Mouse (Mus musculus) neural tube, embryonic 12.5 days (tissue): ENCODE results near the gene Clrn2. TPM values are rescaled to one million over a fixed set of nuclear protein-coding genes. Genes with fewer than 3 reads are reported as not detected.

Experiments
- ATAC-seq: fragments of 200-750 bp; cut with Nextera tagmentation; 2 replicates; pipeline ENCODE4 v1.8.0; 2017; ENCODE audit warnings: low read depth, mild to moderate bottlenecking, moderate TSS enrichment, moderate library complexity; ENCODE audit not compliant: low FRiP score
- H3K27ac ChIP-seq: fragments of 300-500 bp; sonication (generic); 2 replicates; pipeline ENCODE4 v1.5.1; 2016
- H3K27me3 ChIP-seq: fragments of 300-500 bp; sonication (generic); replicated peaks from 2 replicates; pipeline ENCODE4 v1.6.1; 2016; ENCODE audit warnings: mild to moderate bottlenecking
- H3K36me3 ChIP-seq: fragments of 300-500 bp; sonication (generic); 2 replicates; pipeline ENCODE4 v1.6.1; 2016; ENCODE audit warnings: mild to moderate bottlenecking
- H3K4me1 ChIP-seq: fragments of 300-500 bp; sonication (generic); 2 replicates; pipeline ENCODE4 v1.6.1; 2016
- H3K4me2 ChIP-seq: fragments of 300-500 bp; sonication (generic); replicated peaks from 2 replicates; pipeline ENCODE4 v1.6.1; 2016; ENCODE audit warnings: mild to moderate bottlenecking
- H3K4me3 ChIP-seq: fragments of 300-500 bp; sonication (generic); 2 replicates; pipeline ENCODE4 v1.5.1; 2016
- H3K9ac ChIP-seq: fragments of 300-500 bp; sonication (generic); 2 replicates; pipeline ENCODE4 v1.6.1; 2016; ENCODE audit warnings: mild to moderate bottlenecking
- H3K9me3 ChIP-seq: fragments of 300-500 bp; sonication (generic); 2 replicates; pipeline ENCODE4 v1.6.1; 2016; ENCODE audit warnings: mild to moderate bottlenecking
- WGBS: fragments of 180-500 bp; shearing (Covaris S2); methylation state at CpG from one replicate; pipeline ENCODE4 v1.1.7; 2016; 5-methylcytosine and 5-hydroxymethylcytosine counted together
- polyA plus RNA-seq: library from polyadenylated mRNA; unstranded; fragments of >200 nt; fragmentation: Nextera tagmentation; extraction: Ambion mirVana; gene quantifications from 2 replicates; pipeline ENCODE4 v1.2.1, GENCODE M21; 2016

The Clrn2 gene
- polyA plus RNA-seq, 1 experiment from 2014 or later: not detected

DNA sequence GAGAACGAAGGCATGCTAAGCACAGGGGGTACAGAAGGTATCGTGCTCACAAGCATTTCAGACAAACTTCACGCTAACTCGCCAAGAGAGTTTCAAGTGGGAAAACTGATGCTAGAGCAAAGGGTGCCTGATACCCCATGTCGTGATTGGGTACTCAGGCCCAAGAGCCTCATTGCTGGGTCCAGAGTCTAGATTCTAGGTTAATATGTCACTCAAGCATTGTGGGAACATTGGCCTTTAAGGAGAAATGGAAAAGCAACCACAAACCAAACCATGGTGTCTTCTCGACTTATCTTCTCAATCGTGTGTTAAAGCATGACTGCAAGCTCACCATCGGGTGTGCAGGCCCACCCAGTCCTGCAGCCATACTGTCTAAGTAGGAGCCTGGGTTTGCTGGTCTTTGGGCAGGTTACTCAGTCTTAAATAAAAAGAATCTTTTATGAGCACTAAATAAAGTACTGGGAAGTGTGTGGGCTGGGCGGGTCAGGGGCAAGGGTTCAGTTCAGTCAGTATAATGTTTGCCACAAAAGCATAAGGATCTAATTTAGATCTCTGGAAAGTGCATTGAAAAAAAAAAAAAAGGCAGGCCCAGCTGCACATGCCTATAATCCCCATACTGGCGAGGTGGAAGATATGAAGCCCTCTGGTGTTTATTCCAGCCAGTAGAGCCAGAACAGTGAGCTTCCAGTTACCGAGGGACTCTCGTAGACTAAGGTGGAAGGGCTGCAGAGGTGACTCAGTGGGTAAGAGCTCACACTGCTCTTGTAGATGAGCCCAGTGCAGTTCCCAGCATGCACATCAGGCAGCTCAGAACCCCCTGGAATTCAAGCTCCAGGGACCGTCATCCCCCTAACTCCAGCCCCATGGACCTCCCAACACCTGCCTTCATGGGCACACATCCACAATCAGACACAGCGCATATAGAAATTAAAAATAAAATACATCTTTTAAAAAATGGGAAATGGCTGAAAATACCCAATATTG is 17.3 kb upstream of the Clrn2 start:
- Histone ChIP-seq H3K27me3 (no peaks in the 10 kb centered on the region), H3K9me3 (no peaks in the 10 kb centered on the region), H3K4me3 (no peak overlapping the region), H3K27ac (no peak overlapping the region), H3K36me3 (peaks cover 21% of the 10 kb centered on the region), H3K9ac (no peak overlapping the region), H3K4me1 (no peaks in the 10 kb centered on the region), H3K4me2 (no peak overlapping the region)
- 92% methylated on average over 14 of the region's 14 CpGs for WGBS
- no peak for ATAC-seq

DNA sequence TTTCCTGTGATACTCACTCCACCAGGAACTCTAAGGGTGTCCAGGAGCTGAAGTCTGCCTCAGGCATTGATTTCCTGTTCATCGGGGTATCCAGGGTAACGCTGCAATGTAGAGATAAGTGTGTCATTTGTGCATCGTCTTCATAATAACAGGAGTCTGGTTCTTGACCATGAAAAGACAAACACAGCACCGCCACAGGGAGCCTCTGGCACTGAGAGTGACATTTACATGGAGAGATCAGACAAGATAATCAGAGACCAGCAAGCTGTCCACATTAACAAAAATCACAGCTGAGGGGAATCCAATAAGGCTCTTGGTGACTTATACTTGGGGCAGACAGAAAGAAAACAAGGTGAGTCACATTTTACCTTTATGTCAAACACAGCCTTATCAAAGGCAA is 15.7 kb upstream of the Clrn2 start:
- Histone ChIP-seq H3K4me3 (no peak overlapping the region), H3K4me2 (no peak overlapping the region), H3K9ac (no peak overlapping the region), H3K27me3 (no peaks in the 10 kb centered on the region), H3K36me3 (peaks cover 21% of the 10 kb centered on the region), H3K4me1 (no peaks in the 10 kb centered on the region), H3K27ac (no peak overlapping the region), H3K9me3 (no peaks in the 10 kb centered on the region)
- 82% methylated on average over 4 of the region's 4 CpGs for WGBS
- no peak for ATAC-seq

DNA sequence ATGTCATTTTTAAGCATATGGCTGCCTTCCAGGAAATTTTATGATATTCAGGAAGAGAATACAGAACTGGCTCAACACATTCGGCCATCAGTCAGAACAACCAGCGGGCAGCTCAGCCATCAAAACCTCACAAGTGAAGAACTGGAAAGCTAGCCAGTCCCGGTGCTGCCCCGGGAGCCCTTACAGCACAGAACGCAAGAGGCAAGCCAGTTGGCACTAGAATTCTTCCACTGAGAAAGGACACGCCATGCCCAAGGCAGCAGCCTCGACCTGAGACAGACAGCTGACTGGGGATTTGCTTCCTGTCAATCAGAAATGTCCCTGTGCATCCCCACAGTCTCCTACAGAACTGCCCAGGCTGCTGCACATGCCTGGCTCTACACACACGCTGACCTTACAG is 15.2 kb upstream of the Clrn2 start:
- H3K9ac ChIP-seq: no peak overlapping the region
- peaks cover 21% of the 10 kb centered on the region for H3K36me3 ChIP-seq
- H3K9me3 ChIP-seq: no peaks in the 10 kb centered on the region
- ATAC-seq: no peak
- 93% methylated on average over 8 of the region's 8 CpGs for WGBS
- no peak overlapping the region for H3K4me2 ChIP-seq
- no peak overlapping the region for H3K27ac ChIP-seq
- no peaks in the 10 kb centered on the region for H3K4me1 ChIP-seq
- H3K27me3 ChIP-seq: no peaks in the 10 kb centered on the region
- H3K4me3 ChIP-seq: no peak overlapping the region

DNA sequence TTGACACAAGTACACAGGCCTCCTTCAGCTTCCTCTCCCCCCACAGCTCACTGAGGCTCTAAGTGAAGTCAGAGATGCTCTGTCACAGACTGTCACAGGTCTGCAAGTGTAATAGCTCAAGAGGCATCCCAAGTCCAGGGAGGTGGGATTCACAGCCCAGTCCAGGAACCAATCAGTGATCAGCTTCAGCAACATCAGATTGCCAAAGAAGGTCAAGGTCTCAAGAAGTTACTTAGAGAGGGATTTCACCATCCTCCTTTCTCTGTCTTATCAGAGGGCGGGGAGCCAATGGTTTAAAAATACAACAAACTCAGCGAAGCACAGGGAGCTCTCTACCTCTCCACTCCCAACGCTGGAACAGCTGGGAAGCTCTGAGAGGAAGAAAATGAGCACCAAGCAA is 12.4 kb upstream of the Clrn2 start:
- H3K4me2 ChIP-seq: no peak overlapping the region
- H3K27me3 ChIP-seq: no peaks in the 10 kb centered on the region
- no peak overlapping the region for H3K9ac ChIP-seq
- 89% methylated on average over 3 of the region's 3 CpGs for WGBS
- H3K4me3 ChIP-seq: no peak overlapping the region
- no peak for ATAC-seq
- no peak overlapping the region for H3K27ac ChIP-seq
- H3K36me3 ChIP-seq: peaks cover 17% of the 10 kb centered on the region
- H3K9me3 ChIP-seq: no peaks in the 10 kb centered on the region
- no peaks in the 10 kb centered on the region for H3K4me1 ChIP-seq

DNA sequence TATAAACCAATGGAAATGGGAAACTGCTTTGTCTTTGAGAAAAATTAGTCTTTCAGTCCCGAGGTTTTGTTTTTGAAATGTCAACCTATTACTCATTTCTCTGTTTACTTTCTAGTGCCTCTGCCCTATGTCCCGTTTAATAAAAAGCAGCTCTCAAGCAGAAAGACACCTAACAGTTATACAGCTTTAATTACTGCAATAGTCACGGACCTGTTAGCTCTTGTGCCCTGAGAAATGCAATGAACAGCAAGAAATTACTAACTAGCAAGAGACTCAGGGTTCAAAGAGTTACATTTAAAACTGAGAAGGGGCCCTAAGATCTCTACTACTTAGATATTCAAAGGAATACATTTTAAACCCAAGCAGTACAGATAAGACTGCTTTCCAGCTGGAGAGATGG is 11.8 kb upstream of the Clrn2 start:
- no peak overlapping the region for H3K4me2 ChIP-seq
- no peak overlapping the region for H3K27ac ChIP-seq
- no peaks in the 10 kb centered on the region for H3K4me1 ChIP-seq
- no peak for ATAC-seq
- no peak overlapping the region for H3K9ac ChIP-seq
- peaks cover 17% of the 10 kb centered on the region for H3K36me3 ChIP-seq
- WGBS: 88% methylated on average over 3 of the region's 3 CpGs
- no peak overlapping the region for H3K4me3 ChIP-seq
- no peaks in the 10 kb centered on the region for H3K9me3 ChIP-seq
- H3K27me3 ChIP-seq: no peaks in the 10 kb centered on the region

DNA sequence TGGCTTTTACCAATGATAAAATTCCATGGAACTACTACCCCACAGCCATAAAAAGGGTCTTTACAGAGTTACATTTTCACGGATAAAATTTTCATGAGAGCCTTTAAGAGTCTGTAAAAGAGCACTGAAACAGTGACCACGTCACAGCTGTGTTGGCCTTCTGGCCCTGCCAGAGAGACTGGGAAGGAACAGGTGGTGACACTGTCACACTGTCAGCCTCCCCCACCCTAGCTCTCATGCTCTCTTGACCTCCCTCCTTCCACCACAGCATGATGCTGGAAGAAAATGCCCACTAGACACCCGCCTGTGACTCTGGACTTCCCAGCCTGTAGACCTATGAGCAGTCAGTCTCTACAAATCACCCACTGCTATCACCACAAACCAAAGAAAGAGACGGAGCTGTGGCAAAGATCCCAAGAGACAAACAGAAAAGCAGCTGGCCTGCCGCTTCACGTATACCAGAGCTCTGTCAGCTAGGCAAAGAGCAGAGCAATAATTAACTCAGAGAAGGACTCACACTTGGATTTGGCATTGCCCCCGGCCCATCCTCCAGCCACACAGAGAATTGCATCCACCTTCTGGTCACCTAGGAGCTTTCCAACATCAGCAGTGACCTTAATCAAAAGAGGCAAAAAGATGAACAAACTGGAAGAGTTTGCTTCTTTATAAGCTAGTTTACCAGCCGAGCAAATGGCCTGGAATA is 9.3 kb upstream of the Clrn2 start:
- ATAC-seq: no peak
- Histone ChIP-seq H3K4me2 (no peak overlapping the region), H3K27ac (no peak overlapping the region), H3K4me1 (peaks cover 11% of the 10 kb centered on the region), H3K9ac (no peak overlapping the region), H3K4me3 (no peak overlapping the region), H3K9me3 (no peaks in the 10 kb centered on the region), H3K36me3 (peaks cover 5% of the 10 kb centered on the region), H3K27me3 (no peaks in the 10 kb centered on the region)
- 81% methylated on average over 8 of the region's 8 CpGs for WGBS

DNA sequence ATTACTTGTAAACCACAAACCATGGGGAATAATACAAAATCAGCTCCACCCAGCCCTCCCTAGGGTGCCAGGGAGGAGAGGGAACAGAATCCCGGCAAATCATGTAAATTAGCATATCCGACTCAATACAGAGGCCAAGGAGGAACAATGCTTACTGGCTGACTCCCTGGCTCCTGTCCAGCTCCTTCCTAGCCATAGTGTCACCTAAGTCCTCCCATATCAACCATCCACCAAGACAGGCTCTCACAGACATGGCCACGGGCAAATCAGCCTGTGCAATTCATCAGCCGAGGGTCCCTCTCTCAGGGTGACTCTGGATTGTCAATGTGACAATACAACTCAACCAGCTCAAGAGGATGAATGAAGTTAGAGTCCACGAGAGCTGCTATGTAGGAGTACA is 4.9 kb upstream of the Clrn2 start:
- Histone ChIP-seq H3K4me3 (no peak overlapping the region), H3K36me3 (peaks cover 4% of the 10 kb centered on the region; the same call in 1 of the 2 replicates), H3K9me3 (no peaks in the 10 kb centered on the region), H3K9ac (no peak overlapping the region), H3K27me3 (no peaks in the 10 kb centered on the region), H3K27ac (no peak overlapping the region), H3K4me1 (peaks cover 13% of the 10 kb centered on the region), H3K4me2 (peak overlapping the region; percentile 86)
- WGBS: 28% methylated on average over 5 of the region's 5 CpGs
- no peak for ATAC-seq

DNA sequence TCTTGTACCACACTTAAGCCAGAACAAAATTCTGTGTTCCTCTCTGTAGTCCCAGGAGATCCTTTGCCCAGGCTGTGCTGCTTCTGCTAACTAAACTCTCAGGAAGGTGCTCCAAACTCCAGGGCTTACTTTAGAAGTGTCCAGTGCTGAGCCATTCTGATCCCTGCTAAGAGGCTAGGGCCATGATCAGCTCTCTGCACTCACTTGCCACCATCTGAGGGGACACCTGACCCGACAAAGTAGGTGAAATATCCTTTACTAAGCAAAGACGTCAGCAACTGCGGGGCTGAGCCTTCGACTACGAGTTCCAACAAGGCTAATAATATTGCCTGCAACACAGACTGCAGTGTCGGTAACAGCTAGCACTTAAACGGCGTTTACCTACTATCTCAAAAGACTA is 4.3 kb upstream of the Clrn2 start:
- no peak overlapping the region for H3K27ac ChIP-seq
- no peak for ATAC-seq
- no peaks in the 10 kb centered on the region for H3K27me3 ChIP-seq
- peaks cover 2% of the 10 kb centered on the region; the same call in 1 of the 2 replicates for H3K36me3 ChIP-seq
- peak overlapping the region; percentile 86 for H3K4me2 ChIP-seq
- H3K9me3 ChIP-seq: no peaks in the 10 kb centered on the region
- peak overlapping the region; percentile 70 for H3K9ac ChIP-seq
- peak overlapping the region; percentile 59 for H3K4me3 ChIP-seq
- H3K4me1 ChIP-seq: peaks cover 13% of the 10 kb centered on the region
- WGBS: 3% methylated on average over 8 of the region's 8 CpGs

DNA sequence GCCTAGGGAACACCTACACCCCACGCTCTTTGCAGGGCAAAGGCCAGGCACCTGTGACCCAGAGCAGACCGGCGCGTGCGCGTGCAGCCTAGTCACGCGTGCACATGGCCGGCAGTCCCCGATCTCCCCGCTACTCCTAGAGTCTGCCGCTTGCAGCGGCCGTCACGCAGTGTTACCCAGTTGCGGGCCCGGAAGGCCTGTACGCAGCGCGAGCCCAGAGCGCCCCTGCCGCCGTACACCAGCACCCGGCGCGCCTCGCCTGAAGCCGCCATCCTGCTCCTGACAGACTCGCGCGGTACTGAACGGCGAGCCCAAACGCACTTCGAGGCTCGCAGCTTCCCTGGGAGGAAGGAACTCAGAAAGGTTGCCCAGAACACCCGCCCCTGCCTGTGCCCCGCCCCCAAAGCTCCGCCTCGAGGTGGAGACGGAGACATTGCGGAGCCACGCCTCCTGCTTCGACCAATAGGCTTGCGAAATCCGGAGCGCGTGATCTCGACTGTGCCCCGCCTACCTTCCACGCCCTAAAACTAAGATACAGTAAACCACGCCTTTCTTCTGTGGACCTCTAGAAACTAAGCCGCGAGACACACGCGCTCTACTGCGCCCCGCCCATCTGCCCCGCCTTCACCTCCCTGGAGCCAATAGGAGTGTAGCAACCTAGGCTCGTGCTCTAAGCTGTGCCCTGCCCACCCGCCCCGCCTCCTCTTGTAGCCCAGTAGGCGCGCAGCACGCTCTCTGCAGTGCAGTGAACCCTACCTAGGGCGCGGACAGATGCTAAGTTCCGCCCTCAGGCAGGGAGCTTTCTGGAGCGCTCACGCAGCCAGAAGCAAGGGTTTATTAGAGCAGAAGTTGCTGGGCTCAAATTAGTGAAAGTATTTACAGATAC is 3.5 kb upstream of the Clrn2 start, which contains the start of gene Qdpr:
TSS of gene Qdpr (minus strand) at position 406 of the 886 bp plus-strand sequence.
- Histone ChIP-seq H3K9ac (peak within 1 kb of the TSS; percentile 70), H3K36me3 (no peaks in the 10 kb centered on the region), H3K27me3 (no peaks in the 10 kb centered on the region), H3K4me2 (peak within 1 kb of the TSS; percentile 86), H3K27ac (no peak within 1 kb of the TSS), H3K9me3 (no peaks in the 10 kb centered on the region), H3K4me1 (peaks cover 13% of the 10 kb centered on the region), H3K4me3 (peak within 1 kb of the TSS; percentile 59)
- under 1% methylated on average over 70 of the region's 70 CpGs for WGBS
- peak; percentile 99 for ATAC-seq

DNA sequence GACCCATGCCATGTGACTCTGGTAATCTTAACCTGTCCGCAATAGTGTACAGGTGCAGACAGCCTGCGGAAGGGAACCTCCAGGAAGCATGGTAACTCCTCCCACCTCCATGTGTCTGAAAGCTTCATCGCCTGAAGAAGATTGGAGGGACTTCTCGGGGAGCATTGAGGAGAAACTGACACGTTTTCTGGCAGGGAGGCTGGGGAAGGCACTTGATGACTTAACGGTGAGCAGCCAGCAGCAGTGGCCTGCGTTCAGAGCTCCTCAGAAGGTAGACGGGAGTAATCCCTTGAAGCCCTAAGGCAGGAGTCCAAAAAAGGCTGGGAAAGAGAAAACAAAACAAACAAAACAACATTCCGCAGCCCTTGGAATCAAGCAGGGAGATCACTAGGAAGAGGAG is 905 bp downstream of the Clrn2 start:
- H3K4me1 ChIP-seq: peaks cover under 1% of the 10 kb centered on the region; the same call in 1 of the 2 replicates
- H3K36me3 ChIP-seq: no peaks in the 10 kb centered on the region
- no peak overlapping the region for H3K27ac ChIP-seq
- ATAC-seq: no peak
- no peak overlapping the region for H3K9ac ChIP-seq
- H3K9me3 ChIP-seq: no peaks in the 10 kb centered on the region
- 51% methylated on average over 9 of the region's 9 CpGs for WGBS
- no peak overlapping the region for H3K4me3 ChIP-seq
- no peak overlapping the region for H3K4me2 ChIP-seq
- H3K27me3 ChIP-seq: no peaks in the 10 kb centered on the region

DNA sequence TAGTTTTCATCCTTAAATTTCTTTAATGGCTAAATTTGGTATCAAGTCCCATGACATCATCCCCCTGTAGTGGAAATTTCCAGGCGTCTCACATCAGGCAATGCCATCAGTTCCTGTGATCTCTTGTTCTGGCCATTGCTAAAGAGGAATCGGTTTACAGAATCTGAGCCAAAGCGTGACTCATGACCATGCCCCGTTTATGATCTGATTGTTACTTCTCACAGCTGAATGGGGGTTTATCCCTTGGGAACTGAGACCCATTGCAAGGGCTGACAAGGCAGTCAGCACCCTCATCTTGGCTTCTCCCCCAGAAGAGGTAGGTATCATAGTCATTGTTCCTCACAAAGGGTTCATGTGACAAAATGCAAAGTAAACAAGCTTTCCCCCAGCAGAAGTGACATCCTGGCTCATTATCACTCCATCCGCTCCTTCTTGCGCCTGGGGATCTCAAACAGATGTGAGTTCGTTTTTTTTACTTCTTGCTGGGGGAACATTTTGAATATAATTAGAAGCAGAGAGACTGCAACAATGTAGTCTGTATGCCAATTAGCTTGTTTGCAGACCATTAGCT is 19.4 kb downstream of the Clrn2 start:
- H3K9me3 ChIP-seq: no peaks in the 10 kb centered on the region
- H3K27ac ChIP-seq: no peak overlapping the region
- no peak overlapping the region for H3K4me3 ChIP-seq
- H3K9ac ChIP-seq: no peak overlapping the region
- WGBS: 67% methylated on average over 7 of the region's 7 CpGs
- H3K4me1 ChIP-seq: no peaks in the 10 kb centered on the region
- no peak for ATAC-seq
- no peak overlapping the region for H3K4me2 ChIP-seq
- no peaks in the 10 kb centered on the region for H3K36me3 ChIP-seq
- H3K27me3 ChIP-seq: no peaks in the 10 kb centered on the region
